Mouse (Mus musculus): ENCODE measurements around the gene H2afj. TPM values are rescaled to one million over a fixed set of nuclear protein-coding genes. Genes with fewer than 3 reads are reported as not detected.

The H2afj gene
- polyA plus RNA-seq, 1 experiment from 2014 or later = 104 TPM

- no peak for ATAC-seq (ENCODE audit: low FRiP score, low TSS enrichment)
- Histone ChIP-seq H3K4me2 (replicated peaks; ENCODE audit: low read depth, low read length) (peak overlapping the region; percentile 64), H3K9me3 (ENCODE audit: low read length) (no peaks in the 10 kb centered on the region), H3K27ac (ENCODE audit: low read length) (peak overlapping the region; percentile 62), H3K27me3 (ENCODE audit: insufficient read depth, low read length) (no peaks in the 10 kb centered on the region), H3K36me3 (ENCODE audit: insufficient read depth, low read length) (peaks cover 17% of the 10 kb centered on the region), H3K4me1 (ENCODE audit: insufficient read depth, low read length) (peaks cover 13% of the 10 kb centered on the region), H3K9ac (replicated peaks; ENCODE audit: low read length) (peak overlapping the region; percentile 61), H3K4me3 (ENCODE audit: low read length) (peak overlapping the region; percentile 66)
- 33% methylated on average over 4 of the region's 4 CpGs for WGBS
Observed at GRCm38 (mm10) chr6:136828681-136829080, 20.6 kb downstream of the H2afj start.

- no peak overlapping the region for H3K4me3 ChIP-seq (ENCODE audit: low read length)
- 57% methylated on average over 5 of the region's 5 CpGs for whole genome bisulfite sequencing
Observed at GRCm38 (mm10) chr6:136831712-136832111, 23.7 kb downstream of the H2afj start.

DNA sequence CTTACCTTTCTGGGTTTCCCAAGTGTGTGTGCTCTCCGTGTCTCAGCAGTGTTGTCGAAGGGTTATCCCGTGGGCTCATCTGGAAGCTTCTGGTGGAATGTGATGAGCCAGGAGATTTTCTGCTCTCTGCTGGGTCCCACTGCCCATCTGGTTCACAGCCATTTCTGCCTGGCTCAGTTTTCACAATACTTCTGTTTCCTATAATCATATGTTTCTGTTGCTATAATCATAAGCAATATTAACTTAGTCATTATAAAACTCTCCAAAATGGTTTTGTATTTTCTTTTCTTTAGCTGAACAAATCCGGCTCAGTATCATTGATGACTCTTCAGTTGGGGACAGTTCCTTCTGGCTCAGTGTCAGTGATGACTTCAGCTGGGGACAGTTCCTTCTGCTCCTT is 27.3 kb downstream of the H2afj start, which contains the start of gene Smco3:
Gene Smco3, minus strand, starts transcription at position 101 of the 400 bp plus-strand sequence.
- WGBS = 54% methylated on average over 4 of the region's 4 CpGs
- Histone ChIP-seq H3K9ac (replicated peaks; ENCODE audit: low read length) (no peak within 1 kb of the TSS), H3K36me3 (ENCODE audit: insufficient read depth, low read length) (no peaks in the 10 kb centered on the region), H3K27me3 (ENCODE audit: insufficient read depth, low read length) (no peaks in the 10 kb centered on the region), H3K4me2 (replicated peaks; ENCODE audit: low read depth, low read length) (peak within 1 kb of the TSS; percentile 16; the same call in 1 of the 2 replicates), H3K4me3 (ENCODE audit: low read length) (peak within 1 kb of the TSS; percentile 21), H3K4me1 (ENCODE audit: insufficient read depth, low read length) (no peaks in the 10 kb centered on the region), H3K27ac (ENCODE audit: low read length) (no peak within 1 kb of the TSS), H3K9me3 (ENCODE audit: low read length) (no peaks in the 10 kb centered on the region)
- no peak for ATAC-seq (ENCODE audit: low FRiP score, low TSS enrichment)

More at GRCm38 (mm10) chr6:136831712-136832111, 23.7 kb downstream of the H2afj start:
- H3K9ac ChIP-seq (replicated peaks; ENCODE audit: low read length) = no peak overlapping the region
- no peaks in the 10 kb centered on the region for H3K9me3 ChIP-seq (ENCODE audit: low read length)
- no peak overlapping the region for H3K27ac ChIP-seq (ENCODE audit: low read length)
- no peak overlapping the region for H3K4me2 ChIP-seq (replicated peaks; ENCODE audit: low read depth, low read length)
- H3K36me3 ChIP-seq (ENCODE audit: insufficient read depth, low read length) = no peaks in the 10 kb centered on the region
- H3K4me1 ChIP-seq (ENCODE audit: insufficient read depth, low read length) = peaks cover 10% of the 10 kb centered on the region
- ATAC-seq (ENCODE audit: low FRiP score, low TSS enrichment) = no peak
- no peaks in the 10 kb centered on the region for H3K27me3 ChIP-seq (ENCODE audit: insufficient read depth, low read length)

DNA sequence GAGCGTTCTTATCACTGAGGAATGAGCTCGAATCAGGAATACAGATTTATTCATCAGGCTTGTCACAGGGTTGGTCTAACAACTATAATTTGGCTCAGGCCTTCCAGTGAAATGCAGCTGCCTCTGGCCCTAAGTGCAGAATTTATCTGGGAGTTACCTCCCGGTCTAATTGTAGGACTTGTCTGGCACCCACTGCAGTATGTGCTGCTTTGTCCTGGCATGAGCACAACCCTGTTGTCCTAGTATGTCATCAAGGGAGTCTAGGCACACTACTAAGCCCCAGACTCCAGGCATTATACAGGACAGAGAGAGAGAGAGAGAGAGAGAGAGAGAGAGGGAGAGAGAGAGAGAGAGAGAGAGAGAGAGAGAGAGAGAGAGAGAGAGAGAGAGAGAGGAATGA is 29.3 kb downstream of the H2afj start:
- Histone ChIP-seq H3K27me3 (ENCODE audit: insufficient read depth, low read length) (no peaks in the 10 kb centered on the region), H3K36me3 (ENCODE audit: insufficient read depth, low read length) (no peaks in the 10 kb centered on the region)
- no peak for ATAC-seq (ENCODE audit: low FRiP score, low TSS enrichment)

GRCm38 (mm10) chr6:136844903-136845302 is 36.9 kb downstream of the H2afj start:
- H3K9me3 ChIP-seq (ENCODE audit: low read length) = no peaks in the 10 kb centered on the region
- no peak overlapping the region for H3K27ac ChIP-seq (ENCODE audit: low read length)
- no peaks in the 10 kb centered on the region for H3K36me3 ChIP-seq (ENCODE audit: insufficient read depth, low read length)
- no peaks in the 10 kb centered on the region for H3K27me3 ChIP-seq (ENCODE audit: insufficient read depth, low read length)
- ATAC-seq (ENCODE audit: low FRiP score, low TSS enrichment) = no peak
- 70% methylated on average over 2 of the region's 2 CpGs for WGBS
- no peak overlapping the region for H3K9ac ChIP-seq (replicated peaks; ENCODE audit: low read length)
- no peak overlapping the region for H3K4me2 ChIP-seq (replicated peaks; ENCODE audit: low read depth, low read length)
- no peak overlapping the region for H3K4me3 ChIP-seq (ENCODE audit: low read length)
- no peaks in the 10 kb centered on the region for H3K4me1 ChIP-seq (ENCODE audit: insufficient read depth, low read length)

More for the DNA sequence above, 29.3 kb downstream of the H2afj start:
- Histone ChIP-seq H3K4me1 (ENCODE audit: insufficient read depth, low read length) (no peaks in the 10 kb centered on the region), H3K9me3 (ENCODE audit: low read length) (no peaks in the 10 kb centered on the region), H3K27ac (ENCODE audit: low read length) (no peak overlapping the region), H3K9ac (replicated peaks; ENCODE audit: low read length) (no peak overlapping the region), H3K4me3 (ENCODE audit: low read length) (no peak overlapping the region), H3K4me2 (replicated peaks; ENCODE audit: low read depth, low read length) (no peak overlapping the region)
- WGBS = 79% methylated on average over 3 of the region's 3 CpGs

DNA sequence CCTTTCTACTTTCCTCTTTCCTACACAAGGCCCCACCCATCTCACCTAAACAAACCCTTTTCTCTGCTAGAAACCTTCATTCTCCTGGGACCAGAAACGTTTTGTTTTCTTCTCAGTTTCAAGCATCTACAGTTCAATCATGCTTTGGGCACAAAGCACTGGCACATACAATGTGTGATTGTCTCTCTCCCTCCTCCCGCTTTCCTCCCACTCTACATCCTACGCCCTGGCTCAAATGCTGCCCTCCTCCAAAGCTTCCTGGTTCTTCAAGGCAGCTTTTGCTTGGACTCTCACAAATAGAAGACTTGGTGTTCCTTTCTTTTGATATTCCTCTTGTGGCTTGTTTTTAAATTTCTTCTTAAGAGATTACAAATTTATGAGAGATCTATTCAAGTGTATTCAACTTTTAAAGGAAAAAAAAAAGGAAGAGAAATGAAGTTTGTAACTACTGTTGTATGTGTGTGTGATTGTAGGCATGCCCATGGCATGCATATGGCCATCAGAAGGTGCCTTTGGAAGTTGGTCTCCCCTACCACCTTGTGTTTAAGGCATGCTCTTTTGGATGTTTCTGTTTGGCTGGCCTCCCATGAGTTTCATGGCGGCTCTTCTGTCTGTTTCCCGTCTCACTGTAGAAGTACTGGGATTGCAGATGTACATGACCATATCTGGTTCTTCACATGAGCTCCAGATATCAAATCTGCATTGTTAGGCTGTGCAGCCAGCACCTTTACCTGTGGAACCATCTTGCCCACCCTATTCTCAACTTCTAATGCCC is 37.8 kb downstream of the H2afj start:
- Histone ChIP-seq H3K9ac (replicated peaks; ENCODE audit: low read length) (no peak overlapping the region), H3K36me3 (ENCODE audit: insufficient read depth, low read length) (no peaks in the 10 kb centered on the region), H3K4me3 (ENCODE audit: low read length) (no peak overlapping the region), H3K4me2 (replicated peaks; ENCODE audit: low read depth, low read length) (no peak overlapping the region), H3K27ac (ENCODE audit: low read length) (no peak overlapping the region), H3K9me3 (ENCODE audit: low read length) (no peaks in the 10 kb centered on the region), H3K27me3 (ENCODE audit: insufficient read depth, low read length) (no peaks in the 10 kb centered on the region), H3K4me1 (ENCODE audit: insufficient read depth, low read length) (no peaks in the 10 kb centered on the region)
- 71% methylated on average over 5 of the region's 5 CpGs for WGBS
- no peak for ATAC-seq (ENCODE audit: low FRiP score, low TSS enrichment)

DNA sequence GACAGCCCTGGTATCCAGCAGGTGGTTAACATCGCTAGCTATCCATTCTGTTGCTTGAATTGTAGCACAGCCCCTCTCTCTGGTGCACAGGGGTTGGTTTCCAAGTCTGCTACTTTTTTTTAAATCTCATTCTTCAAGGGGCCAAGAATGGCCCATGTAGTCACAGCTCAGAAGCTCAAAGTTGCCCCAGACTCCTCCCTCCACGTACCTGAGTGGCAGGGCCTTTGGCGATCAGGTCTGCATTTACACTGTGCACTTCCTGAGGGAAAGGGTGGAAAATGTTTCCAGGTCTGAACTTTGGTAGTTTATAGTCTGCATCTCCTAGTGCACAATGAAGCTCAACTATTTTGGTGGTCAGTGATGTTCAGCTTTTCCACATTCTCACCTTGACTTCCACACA is 39.2 kb downstream of the H2afj start:
- WGBS = 95% methylated on average over 3 of the region's 3 CpGs
- no peak for ATAC-seq (ENCODE audit: low FRiP score, low TSS enrichment)
- no peaks in the 10 kb centered on the region for H3K27me3 ChIP-seq (ENCODE audit: insufficient read depth, low read length)

DNA sequence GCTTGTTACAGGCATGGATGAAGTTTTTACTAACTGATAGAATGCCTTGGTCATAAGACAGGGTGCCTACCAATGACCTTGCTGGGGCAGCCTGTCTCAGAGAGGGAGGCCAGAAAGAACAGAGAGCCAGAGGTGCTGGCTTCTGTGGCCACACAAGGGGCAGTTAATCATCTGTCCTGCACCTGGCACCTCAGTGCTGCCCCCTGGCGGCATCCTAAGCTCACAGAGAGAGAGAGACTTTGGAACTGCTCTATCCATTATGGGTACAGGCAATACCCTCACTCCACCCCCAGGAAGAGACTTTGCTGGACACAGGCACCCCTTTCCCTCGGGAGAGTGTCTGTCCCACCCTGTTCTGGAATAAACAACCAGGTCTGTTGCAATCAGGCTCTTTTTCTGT is 39.7 kb downstream of the H2afj start:
- Histone ChIP-seq H3K4me3 (ENCODE audit: low read length) (no peak overlapping the region), H3K9ac (replicated peaks; ENCODE audit: low read length) (no peak overlapping the region), H3K9me3 (ENCODE audit: low read length) (no peaks in the 10 kb centered on the region), H3K36me3 (ENCODE audit: insufficient read depth, low read length) (no peaks in the 10 kb centered on the region), H3K27me3 (ENCODE audit: insufficient read depth, low read length) (no peaks in the 10 kb centered on the region), H3K27ac (ENCODE audit: low read length) (no peak overlapping the region), H3K4me2 (replicated peaks; ENCODE audit: low read depth, low read length) (no peak overlapping the region), H3K4me1 (ENCODE audit: insufficient read depth, low read length) (peaks cover 4% of the 10 kb centered on the region)
- ATAC-seq (ENCODE audit: low FRiP score, low TSS enrichment) = no peak
- WGBS = 29% methylated on average over 2 of the region's 2 CpGs

More for the DNA sequence above, 39.2 kb downstream of the H2afj start:
- Histone ChIP-seq H3K4me1 (ENCODE audit: insufficient read depth, low read length) (no peaks in the 10 kb centered on the region), H3K9me3 (ENCODE audit: low read length) (no peaks in the 10 kb centered on the region), H3K27ac (ENCODE audit: low read length) (no peak overlapping the region), H3K9ac (replicated peaks; ENCODE audit: low read length) (no peak overlapping the region), H3K4me3 (ENCODE audit: low read length) (no peak overlapping the region), H3K4me2 (replicated peaks; ENCODE audit: low read depth, low read length) (no peak overlapping the region), H3K36me3 (ENCODE audit: insufficient read depth, low read length) (no peaks in the 10 kb centered on the region)

- no peak for ATAC-seq (ENCODE audit: low FRiP score, low TSS enrichment)
- Histone ChIP-seq H3K4me1 (ENCODE audit: insufficient read depth, low read length) (peaks cover 7% of the 10 kb centered on the region), H3K4me3 (ENCODE audit: low read length) (no peak overlapping the region), H3K36me3 (ENCODE audit: insufficient read depth, low read length) (no peaks in the 10 kb centered on the region), H3K27me3 (ENCODE audit: insufficient read depth, low read length) (no peaks in the 10 kb centered on the region), H3K4me2 (replicated peaks; ENCODE audit: low read depth, low read length) (no peak overlapping the region), H3K27ac (ENCODE audit: low read length) (no peak overlapping the region), H3K9me3 (ENCODE audit: low read length) (no peaks in the 10 kb centered on the region), H3K9ac (replicated peaks; ENCODE audit: low read length) (no peak overlapping the region)
- 92% methylated on average over 8 of the region's 8 CpGs for WGBS
Observed at GRCm38 (mm10) chr6:136848399-136848798, 40.4 kb downstream of the H2afj start.

GRCm38 (mm10) chr6:136848971-136849370 is 40.9 kb downstream of the H2afj start:
- H3K27me3 ChIP-seq (ENCODE audit: insufficient read depth, low read length) = no peaks in the 10 kb centered on the region
- no peak overlapping the region for H3K9ac ChIP-seq (replicated peaks; ENCODE audit: low read length)
- WGBS = 88% methylated on average over 5 of the region's 5 CpGs
- no peak for ATAC-seq (ENCODE audit: low FRiP score, low TSS enrichment)
- H3K4me2 ChIP-seq (replicated peaks; ENCODE audit: low read depth, low read length) = no peak overlapping the region
- H3K9me3 ChIP-seq (ENCODE audit: low read length) = no peaks in the 10 kb centered on the region
- no peak overlapping the region for H3K4me3 ChIP-seq (ENCODE audit: low read length)
- peaks cover 7% of the 10 kb centered on the region for H3K4me1 ChIP-seq (ENCODE audit: insufficient read depth, low read length)
- no peak overlapping the region for H3K27ac ChIP-seq (ENCODE audit: low read length)
- no peaks in the 10 kb centered on the region for H3K36me3 ChIP-seq (ENCODE audit: insufficient read depth, low read length)

Measured in kidney, embryonic 16.5 days (tissue).